Mouse (Mus musculus) stomach, postnatal 0 days (tissue): ENCODE data around the gene Gzmf.

Experiments
- CTCF ChIP-seq: IDR thresholded peaks from 2 replicates; pipeline ENCODE4 v1.5.1; 2016; ENCODE audit warnings: antibody characterized with exemption, low read depth, mild to moderate bottlenecking, moderate library complexity
- EP300 ChIP-seq: optimal IDR thresholded peaks from 2 replicates; pipeline ENCODE3; 2016; ENCODE audit warnings: antibody characterized with exemption

DNA sequence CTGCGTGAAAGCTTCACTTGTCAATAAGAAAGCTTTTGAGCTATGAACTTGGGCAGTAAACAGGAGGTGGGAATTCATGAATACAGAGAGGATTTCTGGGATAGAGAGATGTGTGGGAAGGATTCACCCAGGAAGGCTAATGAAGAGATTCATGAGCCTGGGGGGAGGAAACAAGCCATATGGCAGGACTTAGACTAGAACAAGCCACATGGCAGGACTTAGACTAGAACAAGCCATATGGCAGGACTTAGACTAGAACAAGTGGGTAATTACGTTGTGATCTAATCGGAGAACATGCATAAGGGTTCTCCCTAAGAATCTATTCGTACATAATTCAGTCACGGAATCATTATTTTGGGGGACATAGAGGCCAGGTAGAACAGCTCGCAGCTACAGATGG is 37.8 kb downstream of the Gzmf start:
- TF ChIP-seq CTCF (no peak), EP300 (no peak)
